Mouse (Mus musculus) liver, postnatal 0 days (tissue): Measurements from ENCODE around the gene Spata31d1c.
A peak's percentile ranks its signal among the peaks of the same experiment; 100 is the strongest.

Experiments used
- CTCF ChIP-seq: sonication (generic); IDR thresholded peaks from 2 replicates; pipeline ENCODE4 v1.5.1; 2016; ENCODE audit warnings: antibody characterized with exemption, low read depth
- EP300 ChIP-seq: IDR thresholded peaks from 2 replicates; pipeline ENCODE4 v1.6.1; 2016; ENCODE audit warnings: antibody characterized with exemption, low read depth, mild to moderate bottlenecking

GRCm38 (mm10) chr13:65005414-65005813 is 27.4 kb upstream of the Spata31d1c start:
- TF ChIP-seq CTCF (peak; percentile 30), EP300 (no peak)
